Mouse (Mus musculus) B cell, adult 67 days (primary cell): ENCODE data around the gene Josd1. TPM values are rescaled to one million over a fixed set of nuclear protein-coding genes. Genes with fewer than 3 reads are reported as not detected.

Experiments used
- total RNA-seq, 2 experiments: library from RNA; stranded (reverse); gene quantifications; 4 replicates each; pipeline ENCODE4 v1.2.4; 2023

The Josd1 gene
- 10 to 100 TPM; 23.9 to 33.6 TPM for total RNA-seq

DNA sequence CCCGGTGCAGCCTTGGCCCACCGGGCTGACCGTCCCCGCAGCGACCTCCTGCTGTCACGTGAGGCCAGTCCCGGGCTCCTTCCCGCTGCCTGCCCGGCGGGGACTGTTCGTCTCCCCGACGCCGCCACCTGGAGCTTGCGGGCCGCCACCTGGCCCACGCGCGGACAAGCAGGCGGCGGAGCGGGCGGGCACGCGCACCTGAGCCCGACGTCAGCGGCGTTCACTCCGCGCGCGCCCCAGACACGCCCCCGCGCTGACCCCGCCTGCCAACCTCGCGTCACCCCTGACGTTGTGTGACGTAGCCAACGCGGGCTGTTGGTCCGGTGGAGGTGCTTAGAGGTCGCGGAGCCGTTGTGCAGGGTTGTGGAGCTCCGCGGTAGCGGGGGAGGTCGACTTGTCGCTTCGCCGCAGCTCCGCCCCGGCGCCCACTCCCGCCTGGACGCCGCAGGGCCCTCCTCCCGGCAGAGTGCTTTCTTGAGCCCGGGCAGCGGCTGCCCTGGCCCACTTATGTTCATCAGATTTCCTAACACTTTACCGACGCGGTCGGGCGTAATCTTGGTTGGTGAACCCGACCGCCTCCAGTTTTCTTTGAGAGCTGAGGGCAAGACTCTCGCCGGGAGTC, at the start of gene Josd1:
Gene Josd1, minus strand, starts transcription at position 274 of the 622 bp plus-strand sequence.

DNA sequence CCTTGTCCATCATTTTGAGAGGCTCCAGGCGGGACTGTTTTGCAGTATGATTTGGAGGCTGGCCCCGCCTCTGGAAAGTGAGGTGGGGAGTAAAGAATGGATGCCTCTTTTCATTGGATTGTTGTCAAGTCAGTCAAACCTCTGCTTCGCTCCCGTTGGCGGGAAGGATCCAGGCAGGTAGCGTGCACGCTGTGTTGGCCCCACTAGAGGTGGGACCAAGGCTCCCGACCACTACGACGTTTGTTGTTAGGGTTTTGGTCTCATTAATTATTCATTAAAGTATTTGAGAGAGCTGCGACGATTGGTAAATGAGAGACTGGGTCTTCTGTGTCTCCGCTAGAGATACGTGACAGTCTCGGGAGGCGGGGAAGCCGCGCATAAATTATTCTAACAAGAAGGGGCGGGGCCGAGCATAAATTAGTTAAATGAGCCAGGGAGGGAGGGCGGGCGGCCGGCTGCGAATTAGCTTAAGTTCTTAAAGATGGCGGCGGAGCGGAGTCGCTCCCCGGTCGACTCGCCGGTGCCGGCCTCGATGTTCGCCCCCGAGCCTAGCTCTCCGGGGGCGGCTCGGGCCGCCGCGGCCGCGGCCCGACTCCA, 2.8 kb upstream of the Josd1 start, which contains the start of gene Gtpbp1:
Gene Gtpbp1, plus strand, starts transcription at position 420 of the 597 bp plus-strand sequence.

GRCm38 (mm10) chr15:79670249-79670971, 17.3 kb downstream of the Josd1 start, which contains the start of gene Tomm22:
TSS of gene Tomm22 (plus strand) at chr15:79670861.

GRCm38 (mm10) chr15:79658531-79659375, 29.0 kb downstream of the Josd1 start, which contains the start of the genes Fam227a and Cby1:
TSS of gene Fam227a (minus strand) at chr15:79658956.
TSS of gene Cby1 (plus strand) at chr15:79659199.

Other genes starting within 250 kb of the Josd1 start
- gene Csnk1e, start 232.4 kb downstream of the Josd1 start, total RNA-seq: 10 to 100 TPM; 25.2 to 39.6 TPM
- not detected for gene Kcnj4, start 182.7 kb downstream of the Josd1 start, total RNA-seq
- gene Kdelr3, start 171.5 kb downstream of the Josd1 start, total RNA-seq: not detected
- gene Ddx17, start 141.2 kb downstream of the Josd1 start, total RNA-seq: 100 to 1,000 TPM; 438 to 445 TPM
- not detected for gene Dmc1, start 82.8 kb downstream of the Josd1 start, total RNA-seq
- gene Fam227a, start 29.0 kb downstream of the Josd1 start, total RNA-seq: 1 to 10 TPM; 3.3 to 3.6 TPM
- 1 to 10 TPM; 6.8 to 8.3 TPM for gene Cby1, start 28.7 kb downstream of the Josd1 start, total RNA-seq
- 100 to 1,000 TPM; 105 to 109 TPM for gene Tomm22, start 17.1 kb downstream of the Josd1 start, total RNA-seq
- gene Gtpbp1, start 2.9 kb upstream of the Josd1 start, total RNA-seq: 10 to 100 TPM; 69.7 to 81.8 TPM
- gene Sun2, start 54.6 kb upstream of the Josd1 start, total RNA-seq: 100 to 1,000 TPM; 349 to 351 TPM
- 10 to 100 TPM in 1 of 2 experiments, 1 to 10 TPM in 1; 7.8 to 11.4 TPM for gene Dnal4, start 89.9 kb upstream of the Josd1 start, total RNA-seq
- under 1 TPM; 0.15 TPM for gene Nptxr, start 116.8 kb upstream of the Josd1 start, total RNA-seq
- not detected for gene Npcd, start 146.3 kb upstream of the Josd1 start, total RNA-seq
- gene Cbx6, start 146.8 kb upstream of the Josd1 start, total RNA-seq: 10 to 100 TPM; 12.5 to 15.8 TPM
- 100 to 1,000 TPM; 396 to 482 TPM for gene Apobec3, start 203.7 kb upstream of the Josd1 start, total RNA-seq